In the genomic region with DNA sequence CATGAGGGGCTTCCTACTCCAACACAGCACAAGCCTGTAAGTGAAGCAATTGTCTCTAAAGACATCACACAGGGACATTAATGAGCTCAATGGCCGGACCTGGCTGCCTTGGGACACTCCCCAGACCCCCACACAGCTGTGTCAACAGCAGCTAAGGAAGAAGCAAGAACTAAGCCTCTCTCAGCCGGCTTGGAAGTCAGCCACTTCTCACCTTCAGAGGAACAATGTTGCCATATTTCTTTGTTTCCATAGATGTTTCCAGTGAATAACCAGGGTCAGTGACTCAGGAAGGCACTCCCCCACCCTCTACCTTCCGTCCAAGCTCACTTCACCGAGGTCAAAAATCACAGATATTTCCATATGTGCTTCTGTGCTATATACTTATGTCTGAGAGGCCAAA, we compare ENCODE assay signal across 9 mouse cellular contexts.
A peak's percentile ranks its signal among the peaks of the same experiment; 100 is the strongest.
DNase-seq lines count a peak whose midpoint lies in the region; ATAC-seq and TF ChIP-seq lines count a peak whose summit lies in the region.
"Had no signal": no experiment of that assay in that cellular context is flagged by ENCODE, and none has a peak within 500 bp of the region (broad histone marks: within the 10 kb centered on the region; RNA-seq: fewer than 3 reads in every experiment).

No protein-coding gene starts in this region.

- WGBS in lung, postnatal 0 days = 16% methylated on average over 4 of the region's 4 CpGs
- 41% methylated on average over 4 of the region's 4 CpGs for WGBS in intestine, embryonic 15.5 days
- 35% methylated on average over 4 of the region's 4 CpGs for WGBS in stomach, embryonic 15.5 days
- WGBS in liver, postnatal 0 days (ENCODE audit: insufficient replicate concordance) = 52% methylated on average over 4 of the region's 4 CpGs

- H3K9ac ChIP-seq in lung, postnatal 0 days (replicated peaks; ENCODE audit: low read depth) = no peak overlapping the region
- no peak overlapping the region for H3K9ac ChIP-seq in intestine, embryonic 15.5 days
- H3K9ac ChIP-seq in stomach, embryonic 15.5 days = no peak overlapping the region
- H3K9ac ChIP-seq in liver, postnatal 0 days (replicated peaks) = no peak overlapping the region

- peak; percentile 36; the same call in 1 of the 2 replicates for ATAC-seq in lung, postnatal 0 days
- no peak for ATAC-seq in intestine, embryonic 15.5 days
- ATAC-seq in stomach, embryonic 15.5 days (ENCODE audit: insufficient read depth, low FRiP score, low read depth) = peak; percentile 27; the same call in 1 of the 2 replicates
- ATAC-seq in liver, postnatal 0 days = no peak

- H3K36me3 ChIP-seq in lung, postnatal 0 days (ENCODE audit: insufficient read depth, low read length) = no peaks in the 10 kb centered on the region
- no peaks in the 10 kb centered on the region for H3K36me3 ChIP-seq in intestine, embryonic 15.5 days
- no peaks in the 10 kb centered on the region for H3K36me3 ChIP-seq in stomach, embryonic 15.5 days
- H3K36me3 ChIP-seq in liver, postnatal 0 days (replicated peaks; ENCODE audit: insufficient read depth, low read length) = no peaks in the 10 kb centered on the region

- no peak for TF ChIP-seq CTCF in lung, postnatal 0 days (IDR thresholded peaks at IDR 0.05)
- no peak for TF ChIP-seq CTCF in liver, postnatal 0 days (IDR thresholded peaks at IDR 0.05; ENCODE audit: low read depth)

- DNase-seq in lung, postnatal 0 days (ENCODE audit: low spot score) = peak; percentile 32
- no peak for DNase-seq in lung, postnatal 10 days
- DNase-seq in heart, adult 11 months = peak; percentile 97
- DNase-seq in ovary, postnatal 10 days (ENCODE audit: low spot score) = no peak
- DNase-seq in thymus, postnatal 25 days = no peak
- no peak for DNase-seq in liver, postnatal 0 days
- DNase-seq: lung, adult 18-20 months had no signal

- peaks cover 9% of the 10 kb centered on the region; the same call in 1 of the 2 replicates for H3K4me1 ChIP-seq in lung, postnatal 0 days (ENCODE audit: insufficient read depth, low read depth, low read length)
- peaks cover 9% of the 10 kb centered on the region; the same call in 1 of the 2 replicates for H3K4me1 ChIP-seq in intestine, embryonic 15.5 days (replicated peaks)
- H3K4me1 ChIP-seq in stomach, embryonic 15.5 days = 0 out of 2 replicates have a peak, but pooled peaks cover 7% of the 10 kb centered on the region
- H3K4me1 ChIP-seq in liver, postnatal 0 days (ENCODE audit: insufficient read depth) = peaks cover 10% of the 10 kb centered on the region; the same call in 1 of the 2 replicates

- H3K4me2 ChIP-seq in lung, postnatal 0 days (replicated peaks; ENCODE audit: low read depth, low read length) = no peak overlapping the region
- H3K4me2 ChIP-seq in intestine, embryonic 15.5 days (replicated peaks) = no peak overlapping the region
- no peak overlapping the region for H3K4me2 ChIP-seq in stomach, embryonic 15.5 days
- no peak overlapping the region for H3K4me2 ChIP-seq in liver, postnatal 0 days (ENCODE audit: low read depth, low read length)

- H3K9me3 ChIP-seq in lung, postnatal 0 days (ENCODE audit: low read length) = peaks cover 4% of the 10 kb centered on the region; the same call in 1 of the 2 replicates
- H3K9me3 ChIP-seq in intestine, embryonic 15.5 days = no peaks in the 10 kb centered on the region
- H3K9me3 ChIP-seq in stomach, embryonic 15.5 days = no peaks in the 10 kb centered on the region
- H3K9me3 ChIP-seq in liver, postnatal 0 days (ENCODE audit: low read length) = peaks cover 5% of the 10 kb centered on the region; the same call in 1 of the 2 replicates

- H3K4me3 ChIP-seq in lung, postnatal 0 days (ENCODE audit: low read depth, low read length) = no peak overlapping the region
- H3K4me3 ChIP-seq in intestine, embryonic 15.5 days (replicated peaks) = no peak overlapping the region
- no peak overlapping the region for H3K4me3 ChIP-seq in stomach, embryonic 15.5 days (replicated peaks)
- no peak overlapping the region for H3K4me3 ChIP-seq in liver, postnatal 0 days (ENCODE audit: low read depth, low read length)

- no peaks in the 10 kb centered on the region for H3K27me3 ChIP-seq in lung, postnatal 0 days (replicated peaks; ENCODE audit: insufficient read depth, low read length)
- no peaks in the 10 kb centered on the region for H3K27me3 ChIP-seq in intestine, embryonic 15.5 days (replicated peaks)
- H3K27me3 ChIP-seq in stomach, embryonic 15.5 days (replicated peaks) = no peaks in the 10 kb centered on the region
- H3K27me3 ChIP-seq in liver, postnatal 0 days (ENCODE audit: insufficient read depth, low read length) = no peaks in the 10 kb centered on the region

- TF ChIP-seq EP300 in lung, postnatal 0 days (IDR thresholded peaks at IDR 0.05) = no peak
- TF ChIP-seq EP300 in liver, postnatal 0 days (IDR thresholded peaks at IDR 0.05; ENCODE audit: low read depth) = no peak

- peak overlapping the region; percentile 47 for H3K27ac ChIP-seq in lung, postnatal 0 days (ENCODE audit: low read length)
- H3K27ac ChIP-seq in intestine, embryonic 15.5 days = peak overlapping the region; percentile 45; the same call in 1 of the 2 replicates
- H3K27ac ChIP-seq in stomach, embryonic 15.5 days = peak overlapping the region; percentile 27; the same call in 1 of the 2 replicates
- H3K27ac ChIP-seq in liver, postnatal 0 days (ENCODE audit: low read depth) = no peak overlapping the region

Comparison
In these comparisons a context has a peak if more than half of its experiments do, and no peak if none do; other contexts are left out.
1. DNase-seq: peak in lung, postnatal 0 days (single experiment) and heart, adult 11 months (single experiment); none in lung, postnatal 10 days (single experiment), ovary, postnatal 10 days (single experiment), thymus, postnatal 25 days (single experiment) and liver, postnatal 0 days (single experiment).
2. ATAC-seq: peak in lung, postnatal 0 days (single experiment) and stomach, embryonic 15.5 days (single experiment); none in intestine, embryonic 15.5 days (single experiment) and liver, postnatal 0 days (single experiment).